In the genomic region with DNA sequence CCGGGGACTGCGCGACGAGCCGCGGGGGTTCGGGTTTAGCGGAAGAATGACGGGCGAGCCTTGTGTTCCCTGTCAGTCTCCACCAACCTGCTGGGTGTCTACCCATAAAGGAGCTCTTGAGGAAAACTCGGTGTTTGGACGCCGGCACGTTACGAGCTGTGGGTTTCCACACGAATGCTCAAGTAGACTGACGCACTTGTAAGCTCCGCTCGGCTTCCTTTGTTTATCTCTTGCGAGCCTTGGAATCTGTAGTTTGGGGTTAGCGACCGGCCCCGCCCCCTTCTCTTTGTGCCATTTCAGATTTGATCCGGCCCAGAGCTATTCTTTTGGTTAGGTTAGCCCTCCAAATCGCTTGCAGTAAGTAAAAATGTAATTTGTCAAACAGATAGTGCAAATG, we compare ENCODE assay signal across 1 mouse cellular context.
TF ChIP-seq lines count a peak whose summit lies in the region.

No protein-coding gene starts in this region.

TF ChIP-seq in MEL, 35 proteins besides CTCF, POLR2A, EP300 and RAD21 (continued from another document):
- TF ChIP-seq USF2 (IDR thresholded peaks at IDR 0.05; ENCODE audit: borderline replicate concordance in 1 of 2, insufficient read depth in 1 of 2, low read depth in 1 of 2, low read length in 2 of 2) (no peak), GATA1 (IDR thresholded peaks at IDR 0.05; ENCODE audit: low read depth, low read length) (peak; percentile 27; the same call in 1 of the 2 replicates), MAZ (IDR thresholded peaks at IDR 0.05; ENCODE audit: low read depth, low read length) (no peak), ZMIZ1 (IDR thresholded peaks at IDR 0.05; ENCODE audit: low read depth, low read length) (no peak), GABPA (IDR thresholded peaks at IDR 0.05; ENCODE audit: low read depth, low read length) (no peak), NRF1 (IDR thresholded peaks at IDR 0.05; ENCODE audit: insufficient read depth, low read depth, low read length, poor library complexity, severe bottlenecking) (no peak)
